Mouse (Mus musculus) Muller cell, postnatal 12 days (primary cell): ENCODE measurements around the gene Arsb.
A peak's percentile ranks its signal among the peaks of the same experiment; 100 is the strongest.
"Not testable (repeated sequence)": the region's sequence is repeated elsewhere in the genome, so short reads cannot be mapped to it uniquely, and the experiment has no call there.

Experiments used
- DNase-seq: peaks from one replicate; pipeline ENCODE4 v3.0.0-alpha.2; 2015; ENCODE audit errors: inconsistent ontology term

Arsb gene

GRCm38 (mm10) chr13:93984521-93984920, 213.1 kb downstream of the Arsb start:
- peak; percentile 93 for DNase-seq

GRCm38 (mm10) chr13:93985181-93985580, 213.8 kb downstream of the Arsb start:
- DNase-seq = peak; percentile 59

- not testable (repeated sequence) for DNase-seq
Measured at GRCm38 (mm10) chr13:93985750-93986149, 214.3 kb downstream of the Arsb start.

- no peak for DNase-seq
Measured at GRCm38 (mm10) chr13:93987611-93988010, 216.2 kb downstream of the Arsb start.

GRCm38 (mm10) chr13:93989208-93989607, 217.8 kb downstream of the Arsb start:
- no peak for DNase-seq

- no peak for DNase-seq
Measured at GRCm38 (mm10) chr13:93989736-93990611, 218.5 kb downstream of the Arsb start.

- DNase-seq = no peak
Measured at GRCm38 (mm10) chr13:93990841-93991240, 219.4 kb downstream of the Arsb start.

GRCm38 (mm10) chr13:93992342-93992882, 221.0 kb downstream of the Arsb start:
- peak; percentile 69 for DNase-seq
